Mouse (Mus musculus) adrenal gland (tissue): ENCODE measurements at regions not wholly inside any gene's neighbourhood (a gene's known extent, or its start where the extent isn't known, plus 50 kb on each side); places are given as distances from the start of the nearest gene placed in this dataset.

Experiments used
- intact Hi-C: fragments of 180-260 bp; cut with DNase I; formaldehyde crosslinking; loops from one replicate; pipeline ENCODE4 v1.15.1; 2025

GRCm38 (mm10) chr15:97462587-97462986 lies 215.5 kb upstream of the Amigo2 start:
- intact Hi-C loops = loop anchor here (10.0 kb wide), 1 partner anchor 228 kb away; no protein-coding TSS in a partner anchor

DNA sequence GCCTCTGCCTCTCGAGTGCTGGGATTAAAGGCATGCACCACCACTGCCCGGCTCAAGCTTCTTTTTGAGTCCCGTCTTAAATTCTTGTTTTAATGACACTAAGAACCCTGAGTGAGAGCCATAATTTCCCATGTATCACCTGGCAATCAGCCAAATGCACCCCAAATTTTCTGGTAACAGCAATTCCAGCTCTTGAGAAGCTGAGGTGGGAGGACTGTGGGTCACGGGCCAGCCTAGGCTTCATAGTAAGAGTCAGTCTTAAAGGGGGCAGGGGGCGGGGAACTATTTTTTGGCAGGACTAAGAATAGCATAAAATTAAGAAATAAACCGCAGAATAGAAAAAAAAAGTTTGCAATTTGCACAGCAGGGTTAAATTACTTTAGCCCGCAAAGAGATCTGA lies 214.9 kb upstream of the Amigo2 start:
- intact Hi-C loops = loop anchor here (10.0 kb wide), 1 partner anchor 227 kb away; no protein-coding TSS in a partner anchor

DNA sequence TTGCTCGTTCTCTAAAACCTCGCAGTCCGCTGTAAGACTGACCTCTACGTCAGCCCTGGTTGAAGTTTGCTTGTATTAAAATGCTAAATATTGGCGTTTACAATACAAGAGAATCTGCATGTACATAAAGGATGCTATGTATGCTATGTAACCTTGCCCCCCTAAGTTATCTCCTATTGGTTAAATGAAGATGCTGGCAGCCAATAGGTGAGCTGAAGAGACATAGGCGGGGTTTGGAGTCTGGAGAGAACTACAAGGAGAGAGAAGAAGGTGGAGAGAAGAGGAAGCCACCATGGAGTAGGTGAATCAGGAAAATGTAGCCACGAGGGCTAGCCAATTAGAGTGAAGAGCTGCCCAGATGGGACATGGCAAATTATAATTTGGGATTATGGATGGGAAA lies 214.0 kb upstream of the Amigo2 start:
- intact Hi-C loops = loop anchor here (10.0 kb wide), 1 partner anchor 226 kb away; no protein-coding TSS in a partner anchor

- intact Hi-C loops = loop anchor here (10.0 kb wide), 1 partner anchor 226 kb away; no protein-coding TSS in a partner anchor
Observed at GRCm38 (mm10) chr15:97460360-97460719, 213.3 kb upstream of the Amigo2 start.

GRCm38 (mm10) chr15:97459606-97460359 lies 212.7 kb upstream of the Amigo2 start:
- intact Hi-C loops = loop anchor here (10.0 kb wide), 1 partner anchor 225 kb away; no protein-coding TSS in a partner anchor

GRCm38 (mm10) chr15:97458748-97459221 lies 211.7 kb upstream of the Amigo2 start:
- intact Hi-C loops = no loop called here

DNA sequence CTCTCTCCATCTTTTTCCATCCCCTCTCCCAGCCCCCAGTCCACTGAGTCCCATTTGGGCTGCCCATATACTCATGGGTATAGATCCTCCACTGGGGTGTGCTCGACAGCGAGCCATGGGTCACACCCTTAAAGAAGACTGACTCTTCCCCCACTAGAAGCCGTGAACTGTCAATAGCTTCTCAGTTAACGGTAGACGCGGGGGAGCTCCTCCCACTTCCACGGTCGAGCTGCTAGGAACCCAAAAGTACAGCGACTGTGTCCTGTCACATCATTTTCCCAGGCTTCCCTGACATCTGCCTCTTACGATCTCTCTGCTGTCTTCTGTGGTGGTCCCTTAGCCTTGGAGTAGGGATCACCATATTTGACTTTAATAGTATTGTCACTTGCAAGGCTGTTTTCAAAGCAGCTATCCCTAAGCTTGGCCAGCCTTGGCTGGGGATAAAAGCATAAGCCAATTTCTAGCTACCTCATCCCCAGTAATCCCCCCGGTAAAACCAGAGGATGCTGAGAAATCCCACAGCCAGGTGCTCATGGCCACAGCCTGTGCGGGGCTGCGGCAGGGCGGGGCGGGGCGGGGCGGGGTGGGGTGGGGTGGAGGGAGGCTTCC lies 211.2 kb upstream of the Amigo2 start:
- intact Hi-C loops = no loop called here

DNA sequence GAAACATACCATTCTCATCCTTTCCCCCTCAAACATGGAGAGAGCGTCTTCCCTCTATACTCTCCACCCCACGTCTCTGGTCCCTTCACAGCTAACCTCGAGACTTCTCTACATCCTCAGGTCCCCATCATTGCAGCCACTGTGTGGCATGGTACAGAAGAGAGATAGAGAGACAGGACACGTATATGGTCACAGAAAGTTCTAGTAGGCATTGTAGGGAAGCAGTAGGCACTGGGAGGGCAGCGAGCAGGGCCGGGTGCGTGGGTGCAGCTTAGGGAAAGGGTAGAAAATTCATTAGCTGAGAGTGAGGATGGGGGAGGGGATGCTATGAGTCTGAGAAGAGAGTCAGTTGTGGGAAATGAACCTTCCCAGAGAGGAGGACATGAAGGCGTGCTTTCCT lies 210.4 kb upstream of the Amigo2 start:
- intact Hi-C loops = no loop called here

- intact Hi-C loops = no loop called here
Observed at GRCm38 (mm10) chr15:97456991-97457390, 209.9 kb upstream of the Amigo2 start.

DNA sequence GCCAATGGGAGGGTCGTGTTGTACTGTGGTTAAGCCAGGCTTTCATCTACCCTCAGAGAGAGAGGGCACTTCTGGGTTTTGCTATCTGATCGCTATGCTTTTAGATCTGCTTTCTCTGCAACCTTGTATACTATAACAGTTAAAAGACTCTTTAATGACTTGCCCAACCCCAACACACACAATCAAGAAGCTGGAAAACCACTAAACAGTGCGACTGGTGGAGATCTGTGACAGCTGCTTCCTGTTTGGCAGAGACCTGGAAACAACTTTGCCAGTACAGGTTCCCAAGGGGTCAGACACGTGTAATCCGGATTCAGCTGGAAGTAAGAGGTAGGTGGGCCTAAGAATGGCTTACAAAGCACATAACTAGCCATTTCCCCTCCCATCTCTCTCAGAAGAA lies 208.6 kb upstream of the Amigo2 start:
- intact Hi-C loops = no loop called here

GRCm38 (mm10) chr15:97449724-97450123 lies 202.6 kb upstream of the Amigo2 start:
- intact Hi-C loops = no loop called here

DNA sequence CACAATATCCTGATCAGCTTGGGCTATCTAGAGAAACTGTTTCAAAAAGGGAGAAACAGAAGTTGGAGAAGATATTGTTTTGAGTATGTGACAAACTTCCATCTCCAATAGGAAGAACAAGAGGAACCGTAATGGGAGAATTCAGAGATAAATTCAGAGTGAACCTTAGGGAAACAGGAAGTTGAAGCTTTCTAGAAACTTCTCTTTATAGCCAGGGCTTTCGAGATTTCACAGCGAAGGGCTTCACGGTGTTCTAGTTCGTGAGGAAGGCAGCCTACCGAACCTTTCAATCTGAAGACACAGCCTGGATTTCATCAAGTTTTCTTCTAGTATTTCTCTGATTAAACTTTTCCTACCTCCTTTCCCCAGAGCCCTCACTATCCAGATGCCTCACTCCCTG lies 201.9 kb upstream of the Amigo2 start:
- intact Hi-C loops = no loop called here

DNA sequence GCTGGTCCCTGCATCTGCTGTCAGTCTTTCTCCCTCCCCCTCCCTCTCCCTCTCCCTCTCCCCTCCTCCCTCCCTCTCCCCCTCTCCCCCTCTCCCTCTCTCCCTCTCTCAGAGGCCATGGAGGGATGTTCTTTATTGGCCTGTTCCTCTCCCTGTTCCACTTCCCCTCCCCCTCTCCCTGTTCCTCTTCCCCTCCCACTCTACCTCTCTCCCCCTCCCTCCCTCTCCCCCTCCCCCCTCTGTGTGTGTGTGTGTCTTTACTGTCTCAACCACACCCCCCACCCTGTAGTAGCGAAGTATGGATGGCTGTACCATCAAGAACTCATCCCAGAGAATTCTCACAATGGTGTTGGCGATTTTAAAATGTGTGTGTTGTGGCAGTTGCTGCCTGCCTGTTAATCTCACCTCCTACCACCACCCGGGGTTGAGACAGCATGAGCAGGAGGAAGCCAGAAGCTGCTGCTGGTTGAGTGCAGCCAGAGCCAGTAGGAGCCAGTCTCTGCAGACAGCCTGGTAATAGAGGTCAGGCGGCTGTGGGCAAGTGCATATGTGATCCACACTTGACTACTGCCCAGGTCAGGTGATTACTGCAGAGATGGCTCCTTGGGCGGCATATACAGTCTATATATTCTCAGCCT lies 201.3 kb upstream of the Amigo2 start:
- intact Hi-C loops = no loop called here

- intact Hi-C loops = no loop called here
Observed at GRCm38 (mm10) chr15:97446181-97446580, 199.1 kb upstream of the Amigo2 start.

DNA sequence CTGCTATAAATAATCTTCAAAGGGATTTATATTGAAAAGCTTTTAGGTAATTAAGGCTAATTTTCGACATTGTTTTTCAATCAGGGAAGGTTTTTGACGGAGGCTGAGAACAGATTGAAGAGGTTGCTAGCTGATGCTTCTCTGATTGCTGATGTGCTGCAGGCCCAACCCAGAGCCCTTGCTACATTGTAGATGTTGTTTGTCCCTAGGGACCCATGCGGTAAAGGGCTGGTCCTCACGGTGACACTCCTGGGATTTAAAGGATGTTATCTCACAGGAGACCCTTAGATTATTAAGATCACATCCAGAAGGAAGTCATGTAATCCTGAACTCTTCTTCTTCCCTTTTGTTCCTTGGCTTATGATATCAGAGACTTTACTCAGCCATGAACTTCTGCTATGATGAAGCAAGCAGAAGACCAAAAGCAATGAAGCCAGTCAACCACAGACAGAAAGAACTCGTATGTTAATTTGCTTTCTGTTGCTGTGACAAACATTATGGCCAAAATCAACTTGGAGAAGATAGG lies 191.2 kb upstream of the Amigo2 start:
- intact Hi-C loops = no loop called here
